In the genomic region with DNA sequence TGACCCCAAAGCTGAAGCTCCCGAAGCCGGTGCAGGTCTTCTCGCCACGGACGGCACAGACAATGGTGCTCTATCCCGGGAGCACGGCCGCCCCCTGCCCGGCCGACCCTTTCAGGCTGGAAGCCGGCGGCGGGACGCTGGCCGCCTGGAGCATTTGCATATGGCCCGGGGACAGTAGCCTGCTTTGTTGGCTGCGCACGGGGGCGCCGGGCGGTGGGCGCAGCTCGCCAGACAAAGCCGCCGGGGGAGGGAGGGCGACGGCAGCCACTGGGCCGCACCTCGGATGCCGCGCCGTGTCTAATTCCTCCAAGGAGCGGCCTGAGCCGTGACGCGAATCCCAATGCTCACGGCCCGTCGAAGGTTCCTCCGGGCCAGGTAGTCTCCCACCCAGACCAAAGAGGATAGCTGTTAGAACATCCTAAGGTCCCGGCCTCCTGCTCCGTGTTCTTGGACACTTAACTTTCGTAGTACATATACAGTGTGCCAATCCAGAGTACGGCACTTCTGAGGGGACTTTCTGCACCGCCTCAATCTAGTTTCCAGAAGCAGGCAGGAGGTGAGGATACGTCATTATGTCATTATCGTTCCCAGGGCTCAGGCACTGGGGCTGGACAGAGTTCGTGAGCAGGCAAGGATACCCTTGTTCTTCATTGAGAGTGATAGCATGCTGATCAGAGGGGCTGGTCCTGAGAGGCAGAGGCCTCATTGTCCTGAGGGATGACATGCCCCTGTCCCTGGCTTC, we compare ENCODE assay signal across 8 mouse cellular contexts. TPM values are rescaled to one million over a fixed set of nuclear protein-coding genes. Genes with fewer than 3 reads are reported as not detected.
DNase-seq lines count a peak whose midpoint lies in the region; ATAC-seq lines count a peak whose summit lies in the region.

No protein-coding gene starts in this region.

- 0 out of 2 replicates have a peak, but pooled peaks cover 5% of the 10 kb centered on the region for H3K4me1 ChIP-seq in limb, embryonic 12.5 days (replicated peaks)

- no peaks in the 10 kb centered on the region for H3K9me3 ChIP-seq in limb, embryonic 12.5 days

- H3K27me3 ChIP-seq in limb, embryonic 12.5 days = peaks cover 100% of the 10 kb centered on the region

- H3K27ac ChIP-seq in limb, embryonic 12.5 days = no peak overlapping the region

- no peak for ATAC-seq in limb, embryonic 12.5 days (ENCODE audit: insufficient number of reproducible peaks, insufficient read depth, low FRiP score, low TSS enrichment, low read depth)

- H3K4me2 ChIP-seq in limb, embryonic 12.5 days = peak overlapping the region; percentile 51

- H3K4me3 ChIP-seq in limb, embryonic 12.5 days (replicated peaks) = peak overlapping the region; percentile 29

- WGBS in limb, embryonic 12.5 days = 2% methylated on average over 47 of the region's 48 CpGs

- H3K36me3 ChIP-seq in limb, embryonic 12.5 days = no peaks in the 10 kb centered on the region

- H3K9ac ChIP-seq in limb, embryonic 12.5 days (replicated peaks) = 0 out of 2 replicates have a peak overlapping the region, but pooled peaks have one; percentile 23

- DNase-seq in cerebellum, adult 11-12 months = peak; percentile 40
- DNase-seq in cerebellum, adult 9-10 months = no peak
- DNase-seq in right cerebral cortex, postnatal 10 days (ENCODE audit: low spot score in 2 of 2) = peak; percentile 69
- no peak for DNase-seq in right cerebral cortex, postnatal 14 days
- DNase-seq in thymus, postnatal 4 days = no peak
- DNase-seq in urinary bladder, postnatal 4 days (ENCODE audit: low spot score in 2 of 2) = no peak
- no peak for DNase-seq in right cerebral cortex, adult 18-20 months

RNA-seq across cellular contexts. Expression of a gene that starts 13.3 kb away (rescaled TPM):
- polyA plus RNA-seq in limb, embryonic 12.5 days (2016; fragmentation: Nextera tagmentation; extraction: Ambion mirVana) = 1.3 TPM in 2 replicates

RNA-seq across cellular contexts. Expression of a gene that starts 45.8 kb away (rescaled TPM):
- polyA plus RNA-seq in limb, embryonic 12.5 days (2016; fragmentation: Nextera tagmentation; extraction: Ambion mirVana) = 0.25 TPM in 1 of 2 replicates, not detected in the other

RNA-seq across cellular contexts. Expression of a gene that starts 55.6 kb away (rescaled TPM):
- 13.5 and 14.3 TPM in 2 replicates for polyA plus RNA-seq in limb, embryonic 12.5 days (2016; fragmentation: Nextera tagmentation; extraction: Ambion mirVana)

RNA-seq across cellular contexts. Expression of a gene that starts 55.7 kb away (rescaled TPM):
- 642 and 647 TPM in 2 replicates for polyA plus RNA-seq in limb, embryonic 12.5 days (2016; fragmentation: Nextera tagmentation; extraction: Ambion mirVana)

Comparison
In these comparisons a context has a peak if more than half of its experiments do, and no peak if none do; other contexts are left out.
1. DNase-seq: peak in cerebellum, adult 11-12 months (single experiment) and right cerebral cortex, postnatal 10 days (2 of 2); none in cerebellum, adult 9-10 months (single experiment), right cerebral cortex, postnatal 14 days (single experiment), thymus, postnatal 4 days (single experiment), urinary bladder, postnatal 4 days (0 of 2) and right cerebral cortex, adult 18-20 months (single experiment).